Mouse (Mus musculus) lung, adult 18-20 months (tissue): Measurements from ENCODE around the gene Fam172a.

ENCODE experiments used
- DNase-seq, 2 experiments: peaks; one replicate each; pipeline ENCODE4 v3.0.0; 2022; ENCODE audit warnings: mixed read lengths in 2 of 2

Gene Fam172a

DNA sequence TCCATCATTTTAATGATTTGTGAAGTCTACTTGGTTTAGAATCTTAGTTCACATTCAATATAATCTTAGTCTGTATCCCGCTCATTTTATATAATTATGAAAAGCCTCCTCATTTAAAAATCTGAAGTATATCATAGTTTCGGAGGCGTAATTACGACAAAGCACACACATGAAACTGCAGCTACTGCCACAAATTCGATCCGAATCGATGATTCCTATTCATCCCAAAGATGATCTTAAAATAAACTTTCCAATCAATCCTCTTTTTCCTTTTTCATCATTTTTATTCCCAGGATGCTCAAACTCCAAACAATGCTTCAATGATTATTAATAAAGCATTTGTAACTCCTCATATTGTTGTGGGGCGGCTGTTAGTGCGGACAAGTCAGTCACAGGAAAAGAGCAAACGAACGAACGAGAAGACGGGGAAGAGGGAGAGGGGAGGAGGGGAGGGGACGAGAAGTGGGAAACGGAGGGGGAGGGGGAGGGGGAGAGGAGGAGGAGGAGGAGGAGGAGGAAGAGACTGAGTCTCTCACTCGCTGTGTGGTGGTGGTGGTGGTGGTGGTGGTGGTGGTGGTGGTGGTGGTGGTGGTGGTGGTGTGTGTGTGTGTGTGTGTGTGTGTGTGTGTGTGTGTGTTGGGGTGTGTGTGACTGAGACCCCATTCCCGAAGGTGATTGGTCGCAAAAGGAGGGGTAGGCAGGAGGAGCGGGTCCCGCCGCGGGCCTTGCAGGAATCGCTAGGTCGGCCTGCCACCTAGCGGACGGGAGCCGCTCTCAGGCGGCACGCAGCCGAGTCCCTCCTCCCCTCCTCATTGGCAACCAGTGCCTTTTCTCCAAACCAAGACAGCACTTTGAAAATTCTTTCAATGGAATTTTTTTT is 499.4 kb downstream of the Fam172a start:
- DNase-seq: peak; percentile 78 to 79

DNA sequence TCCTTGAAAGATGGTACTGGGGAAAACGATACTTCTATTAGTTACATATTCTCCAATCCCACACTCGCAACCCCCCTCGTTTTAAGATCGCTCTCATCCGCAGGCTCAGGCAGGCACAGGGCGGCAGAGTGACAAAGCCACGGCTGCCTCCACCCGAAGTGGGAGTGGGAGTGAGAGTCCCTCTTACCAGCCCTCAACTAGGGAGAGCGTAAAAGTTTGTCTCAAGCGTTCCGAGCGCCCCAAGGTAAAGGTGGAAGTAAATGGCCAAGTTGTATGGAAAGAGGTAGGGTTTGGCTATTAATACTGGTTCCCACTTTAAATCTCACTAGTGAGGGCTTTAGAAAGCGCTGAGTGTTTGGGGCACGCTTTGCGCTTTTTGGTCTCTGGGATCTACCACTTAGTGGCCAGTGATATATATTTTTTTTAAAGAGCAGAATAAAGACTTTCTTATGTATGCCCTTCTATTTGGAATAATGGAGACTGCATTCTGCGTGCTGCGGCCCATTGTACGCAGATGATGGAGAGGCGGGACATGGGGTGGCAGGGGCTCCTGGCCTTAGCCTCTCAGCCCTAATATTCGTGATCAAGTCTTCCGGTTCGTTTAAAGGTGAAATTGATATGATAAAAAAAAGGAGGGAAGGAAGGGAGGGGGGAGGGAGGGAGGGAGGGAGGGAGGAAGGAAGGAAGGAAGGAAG is 500.2 kb downstream of the Fam172a start:
- no peak for DNase-seq

DNA sequence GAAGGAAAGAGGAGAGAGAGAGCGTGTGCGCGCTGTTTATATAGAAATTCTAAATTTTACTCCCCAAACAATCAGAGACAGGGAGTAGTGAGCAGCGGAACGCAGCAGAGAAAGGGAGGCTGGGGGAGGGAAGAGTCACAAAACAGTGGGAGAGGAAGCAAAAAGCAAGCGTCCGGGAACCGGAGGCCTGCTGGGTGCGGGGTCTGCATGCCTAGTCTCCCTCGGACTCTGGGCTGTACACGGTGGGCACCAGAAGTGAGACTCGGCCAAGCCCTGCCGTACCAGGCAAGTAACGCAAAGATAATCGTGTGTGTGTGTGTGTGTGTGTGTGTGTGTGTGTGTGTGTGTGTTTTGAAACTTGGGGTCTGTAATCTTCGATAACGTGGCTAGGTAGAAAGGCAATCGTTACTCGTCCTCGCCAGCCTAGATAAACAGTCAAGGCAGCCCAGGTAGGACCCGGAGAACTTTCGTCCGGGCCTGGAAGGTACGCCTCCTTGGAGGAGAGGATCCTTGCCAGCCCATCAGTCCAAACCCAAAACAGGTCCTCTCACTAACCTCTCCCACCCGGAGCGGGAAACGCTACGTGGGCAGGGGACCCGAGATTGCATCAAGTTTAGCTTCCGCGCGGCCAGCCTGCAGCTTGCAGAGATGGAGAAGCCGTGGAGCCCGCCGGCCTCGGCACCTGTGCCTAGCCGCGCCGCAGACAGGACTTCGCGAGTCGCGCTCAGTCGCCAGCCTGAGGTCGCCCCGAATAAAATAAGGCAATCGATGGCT is 500.9 kb downstream of the Fam172a start:
- DNase-seq: no peak

DNA sequence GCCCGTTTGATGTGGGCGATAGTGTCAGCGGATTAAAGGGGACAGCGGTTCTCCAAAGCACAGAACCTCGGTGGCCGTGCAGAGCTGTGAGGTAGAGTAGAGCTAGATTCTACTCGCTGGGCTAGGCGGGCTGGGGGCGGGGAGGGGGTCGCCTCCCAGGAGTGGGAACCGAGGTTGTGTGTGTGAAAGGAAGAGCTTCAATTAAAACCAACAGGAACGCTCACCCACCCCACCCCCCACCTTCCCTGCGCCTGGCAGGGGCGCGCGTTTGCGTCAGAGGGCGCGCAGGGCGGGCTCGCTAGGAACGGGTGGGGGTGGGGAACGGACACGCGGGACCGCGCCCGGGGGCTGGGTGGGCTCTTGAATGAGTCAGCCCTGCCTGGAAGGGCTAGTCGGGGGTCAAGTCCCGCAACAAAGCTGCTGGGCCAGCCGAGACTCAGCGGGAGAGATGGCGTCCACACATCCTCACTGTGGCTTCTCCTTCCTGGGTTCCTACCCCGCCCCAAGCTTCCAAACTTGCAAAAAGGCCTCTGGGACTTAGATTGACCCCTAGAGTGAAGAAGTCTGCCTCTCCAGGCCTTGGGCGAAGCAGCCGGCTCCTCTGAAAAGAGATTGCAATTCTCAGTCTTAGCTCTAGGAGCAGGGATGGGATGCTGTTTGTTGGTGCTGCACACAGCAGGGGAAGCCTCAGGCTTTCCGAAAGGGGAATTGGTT is 501.7 kb downstream of the Fam172a start:
- no peak for DNase-seq

DNA sequence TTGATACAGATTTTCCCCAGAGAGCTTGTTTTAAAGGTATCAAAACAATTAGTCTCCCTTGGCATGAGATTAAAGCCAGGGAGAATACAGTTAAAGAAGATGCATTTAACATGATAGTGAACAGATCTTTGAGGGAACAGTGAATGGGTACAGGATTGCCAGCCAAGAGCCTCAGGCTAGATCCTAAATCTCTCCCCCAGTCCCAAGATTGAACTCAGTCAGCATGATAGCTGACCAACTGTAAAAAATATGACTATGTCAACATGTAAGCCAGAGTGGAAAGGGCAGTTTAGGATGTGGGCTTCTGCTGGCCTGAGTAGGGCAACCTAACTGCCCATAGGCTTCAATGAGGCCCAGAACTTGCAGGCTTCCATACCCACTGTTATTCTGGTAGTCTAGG is 503.6 kb downstream of the Fam172a start:
- no peak for DNase-seq

DNA sequence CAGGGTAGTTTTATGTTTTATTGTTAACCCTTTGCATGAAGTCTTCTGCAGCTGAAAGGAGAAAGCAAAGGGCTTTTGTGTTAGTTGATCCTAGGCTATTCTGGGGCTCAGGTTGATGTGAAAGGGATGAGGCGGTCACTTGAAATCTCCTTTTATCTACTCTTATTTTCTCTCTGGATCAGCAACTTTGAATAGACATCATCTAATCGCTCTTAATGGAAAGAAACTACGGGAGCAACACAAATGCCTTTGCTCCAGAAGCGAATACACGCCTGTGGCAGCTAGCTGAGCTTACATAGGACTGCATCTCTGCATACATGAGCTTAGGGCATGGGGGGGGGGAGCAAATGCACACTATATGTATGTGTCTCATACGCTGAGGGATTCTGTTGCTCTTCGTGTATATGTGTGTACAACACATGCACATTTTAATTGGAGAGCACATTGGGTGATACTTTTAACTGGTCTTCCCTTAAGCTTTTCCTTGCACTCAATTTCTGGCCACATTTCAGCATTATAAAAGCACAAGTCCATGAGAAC is 505.1 kb downstream of the Fam172a start:
- no peak for DNase-seq

DNA sequence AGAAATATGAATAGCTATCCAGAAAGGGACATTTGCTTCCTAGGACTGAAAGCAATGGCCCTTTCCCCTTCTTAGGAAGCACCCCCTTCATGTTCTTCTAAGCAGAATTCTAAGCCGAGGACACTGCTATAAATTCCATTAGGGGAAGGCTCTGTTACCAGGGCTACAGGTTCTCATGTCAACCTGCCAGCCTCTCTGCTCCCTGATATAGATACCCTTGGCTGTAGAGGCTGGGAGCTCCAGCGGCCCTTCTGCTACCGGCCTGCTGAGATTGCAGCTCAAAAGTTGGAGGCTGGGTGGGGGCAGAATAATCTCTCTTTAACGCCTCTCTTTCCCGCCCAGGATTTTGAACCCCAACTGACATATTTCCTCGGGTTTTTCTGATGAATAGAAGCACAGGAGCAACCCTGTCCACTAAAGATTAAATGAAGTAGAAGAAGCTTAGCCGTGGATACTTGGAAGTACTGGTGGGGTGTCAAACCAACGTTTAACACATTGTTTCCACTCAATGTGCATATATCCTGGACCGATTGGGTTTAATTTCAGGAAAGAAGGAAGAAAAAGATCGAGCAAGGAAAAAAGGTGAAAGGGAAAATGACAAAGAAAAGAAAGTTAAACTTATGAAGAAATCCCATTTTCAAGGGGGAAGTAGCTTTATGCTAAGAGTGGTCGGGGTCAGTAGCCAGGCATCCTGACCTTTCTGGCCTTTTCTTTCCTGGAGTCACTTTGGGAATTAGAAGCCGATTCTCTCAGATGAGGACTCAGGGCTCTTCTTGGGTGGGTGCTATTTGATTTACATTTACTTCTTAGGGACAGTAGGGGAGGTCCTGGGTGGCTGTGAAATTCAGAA is 506.2 kb downstream of the Fam172a start:
- no peak for DNase-seq

DNA sequence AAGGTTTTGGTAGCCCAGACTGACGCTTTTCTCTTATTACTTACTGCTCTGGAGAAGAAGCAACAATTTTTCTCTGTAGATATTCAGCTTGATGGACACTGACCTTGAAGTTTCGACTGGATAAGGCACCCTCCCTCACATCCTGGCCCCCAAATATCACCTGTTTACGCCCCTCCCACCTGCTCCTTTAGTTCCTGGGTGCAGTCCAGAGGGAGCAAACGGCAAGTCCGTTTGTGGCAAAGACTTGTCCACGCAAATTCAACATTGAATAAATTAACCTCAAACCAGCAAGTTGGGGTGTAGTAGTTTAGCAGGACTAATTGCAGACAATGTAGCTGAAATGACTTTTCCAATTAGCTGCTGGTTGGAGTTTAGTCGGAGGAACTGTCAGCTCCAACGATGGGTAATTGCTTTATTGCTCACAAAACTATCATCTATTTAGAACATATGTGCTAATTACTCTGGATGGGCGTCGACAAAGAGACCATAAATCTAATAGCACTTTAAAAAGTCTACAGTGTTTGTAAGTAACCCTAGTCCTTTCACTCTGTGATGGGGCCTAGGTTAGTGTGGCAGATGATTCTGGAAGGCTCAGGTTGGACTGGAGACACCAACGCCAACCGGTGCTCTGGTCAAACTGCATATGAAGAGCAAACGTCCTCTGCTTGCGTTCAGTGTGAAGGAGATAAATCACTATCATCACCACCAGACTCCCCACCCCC is 507.0 kb downstream of the Fam172a start:
- DNase-seq: no peak

DNA sequence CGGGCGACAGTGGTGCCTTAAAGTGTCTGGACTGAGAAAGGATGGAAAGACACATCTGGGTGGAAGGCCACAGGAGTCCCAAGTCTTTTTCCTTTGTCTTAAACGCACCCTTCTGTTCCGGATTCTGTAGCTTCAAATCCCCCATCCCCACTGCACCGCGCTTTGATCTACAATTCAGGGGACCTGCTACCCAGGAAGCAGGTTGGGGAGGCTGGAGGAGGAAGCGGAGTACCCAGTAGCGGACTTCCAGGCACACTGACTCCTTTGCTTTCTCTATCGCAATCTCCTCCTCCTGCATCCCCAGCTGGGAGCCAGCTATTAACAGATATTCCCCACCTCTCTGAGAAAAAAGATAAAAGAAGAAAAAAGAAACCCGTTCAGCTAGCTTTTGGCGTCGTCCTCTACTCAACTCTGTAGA is 507.8 kb downstream of the Fam172a start:
- no peak for DNase-seq

DNA sequence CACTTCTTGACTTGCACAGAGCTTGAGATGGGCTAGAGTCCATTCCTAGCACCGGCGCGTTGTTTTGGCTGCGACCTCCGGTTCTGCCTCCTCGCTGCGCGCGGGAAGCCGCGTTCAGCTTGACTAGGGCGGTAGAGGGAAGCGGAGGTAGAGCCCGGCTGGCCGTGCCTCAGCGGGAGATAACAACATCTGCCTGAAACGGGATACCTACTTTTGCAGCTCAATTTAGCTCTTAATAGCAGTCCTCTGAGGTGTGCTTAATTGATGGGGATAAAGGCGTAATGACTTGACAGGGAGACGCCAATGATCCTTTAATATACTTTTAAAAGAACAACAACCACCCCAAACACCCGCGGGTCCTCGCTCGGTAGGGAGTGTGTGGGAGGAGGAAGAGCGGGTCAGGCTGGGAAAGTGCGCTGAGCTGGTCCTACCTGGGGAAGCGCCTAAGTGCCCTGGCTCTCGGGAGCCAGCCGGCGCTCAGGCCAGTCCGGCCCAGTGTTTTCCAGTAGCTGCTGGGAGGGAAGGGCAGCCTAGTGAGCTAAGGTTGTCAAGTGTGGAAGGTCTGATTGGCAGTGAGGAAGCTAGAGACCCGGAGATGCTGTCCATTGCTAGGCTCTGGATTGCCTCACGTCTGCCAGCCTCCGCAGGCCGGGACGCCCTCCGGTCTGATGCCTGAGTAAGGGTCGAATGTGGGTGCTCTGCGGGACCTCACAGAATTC is 508.4 kb downstream of the Fam172a start:
- DNase-seq: no peak

DNA sequence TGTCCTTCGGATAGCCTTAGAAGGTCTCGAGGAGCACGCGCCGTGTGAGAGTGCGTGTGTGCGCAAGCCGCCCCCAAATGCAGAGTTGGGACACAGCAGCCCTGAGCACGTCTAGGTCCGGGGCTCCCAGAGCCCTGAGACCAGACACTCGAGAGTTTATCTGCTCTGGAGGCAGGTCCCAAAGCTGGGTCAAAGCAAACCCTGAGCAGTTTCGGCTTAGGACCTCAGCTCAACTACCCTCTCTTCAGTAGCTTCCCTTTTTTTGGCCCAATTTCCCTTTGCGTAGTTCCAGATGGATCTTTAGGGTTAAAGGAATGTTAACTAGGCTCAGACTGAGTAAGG is 508.9 kb downstream of the Fam172a start:
- no peak for DNase-seq

DNA sequence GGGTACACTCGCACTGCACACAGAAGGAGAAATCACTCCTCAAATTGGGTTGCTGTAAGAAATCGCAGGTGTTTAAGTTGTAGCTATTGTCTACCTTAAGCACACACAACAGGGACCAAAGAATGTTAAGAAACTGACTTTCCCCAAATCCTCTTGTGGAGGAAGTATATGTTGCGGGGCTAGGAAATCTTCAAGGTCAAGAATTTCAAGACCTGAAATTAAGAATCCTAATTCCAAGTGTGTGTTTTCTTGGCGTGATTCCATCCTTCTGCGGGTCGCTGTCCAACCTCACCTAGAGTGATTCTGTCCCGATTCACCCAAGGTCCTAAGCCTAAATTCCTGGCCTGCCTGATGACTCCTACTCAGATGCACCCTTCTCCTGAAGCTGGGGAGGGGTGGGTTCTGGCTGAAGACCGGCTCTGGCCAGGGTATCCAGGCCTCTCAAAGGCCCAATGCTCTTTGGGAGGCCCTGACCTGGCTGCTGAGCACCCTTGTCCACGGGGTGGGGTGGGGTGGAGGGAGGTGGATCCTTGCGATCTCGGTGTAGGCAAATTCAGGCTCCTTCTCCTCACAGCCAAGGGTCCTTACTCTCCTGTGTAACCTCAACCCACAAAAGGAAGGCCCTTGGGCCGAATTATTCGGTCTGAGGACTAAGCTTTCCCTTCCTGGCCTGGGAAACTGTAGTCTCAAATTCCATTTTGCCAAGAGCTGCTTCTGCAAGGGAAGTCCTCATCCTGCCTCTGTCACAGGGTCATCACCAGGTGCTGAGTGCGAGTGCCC is 509.6 kb downstream of the Fam172a start:
- DNase-seq: no peak

DNA sequence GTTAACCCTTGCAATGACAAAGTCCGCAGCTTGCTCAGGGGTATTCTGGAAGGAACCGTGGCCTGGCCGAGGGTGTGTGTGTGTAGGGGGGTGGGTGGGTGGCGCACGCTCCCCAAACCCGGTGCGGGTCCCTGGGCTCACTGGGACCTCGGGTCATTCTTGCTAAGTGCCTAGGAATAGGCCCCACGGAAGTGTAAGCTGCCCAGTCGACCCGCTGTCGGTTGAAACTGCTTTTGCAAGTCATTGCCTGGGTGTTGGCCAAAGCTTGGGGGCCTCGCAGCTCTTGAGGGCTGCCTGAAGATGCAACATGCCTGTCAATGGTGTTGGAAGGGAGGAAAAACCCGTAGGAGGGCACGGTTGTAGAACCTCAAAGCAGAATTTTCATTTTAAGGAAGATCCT is 510.3 kb downstream of the Fam172a start:
- DNase-seq: no peak

DNA sequence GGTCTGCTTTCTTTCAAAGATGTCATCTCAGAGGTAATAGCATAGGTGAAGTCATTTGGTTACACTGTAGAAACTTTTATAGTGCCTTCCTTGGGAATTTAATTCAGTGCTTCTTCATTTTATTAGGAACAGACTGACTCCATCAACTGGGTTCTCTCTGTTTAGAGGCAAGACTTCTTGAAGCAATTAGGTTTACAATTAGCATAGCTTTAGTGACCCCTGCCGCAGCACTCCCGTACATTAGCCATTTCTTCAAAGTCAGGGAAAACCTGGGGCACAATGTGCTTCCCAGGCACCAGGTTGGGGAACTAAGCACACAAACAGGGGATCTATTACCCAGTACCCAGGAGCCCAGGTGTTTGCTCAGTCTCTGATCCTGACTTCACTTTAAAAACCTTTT is 511.3 kb downstream of the Fam172a start:
- no peak for DNase-seq

DNA sequence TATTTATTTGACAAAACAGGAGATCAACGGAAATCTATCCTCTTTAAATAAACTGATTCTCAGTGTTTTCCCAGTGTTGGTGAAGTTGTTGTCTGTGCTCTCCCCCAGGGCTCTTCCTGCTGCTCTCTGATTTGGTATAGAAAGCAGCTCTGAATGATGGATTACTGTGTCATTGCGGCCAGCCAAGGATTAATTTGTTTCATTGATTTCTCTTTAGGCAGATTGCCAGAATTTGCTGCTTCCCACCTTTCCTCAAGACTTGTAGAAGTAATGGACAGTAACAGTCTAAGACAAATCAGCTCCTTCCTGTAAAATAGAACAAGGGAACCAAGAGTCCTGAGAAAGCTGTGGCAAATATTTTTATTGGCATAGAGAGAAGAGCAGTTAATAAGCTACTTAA is 513.4 kb downstream of the Fam172a start:
- DNase-seq: no peak
